Mouse (Mus musculus) liver, postnatal 0 days (tissue): ENCODE data around the gene 3110082I17Rik. TPM values are rescaled to one million over a fixed set of nuclear protein-coding genes. Genes with fewer than 3 reads are reported as not detected.

Experiments
- ATAC-seq: fragments of 200-750 bp; cut with Nextera tagmentation; 2 replicates; pipeline ENCODE4 v1.8.0; 2017; ENCODE audit warnings: mild to moderate bottlenecking, moderate library complexity
- DNase-seq: peaks from one replicate; pipeline ENCODE4 v3.0.0-alpha.2; 2016
- H3K27ac ChIP-seq: fragments of 300-500 bp; sonication (generic); 2 replicates; pipeline ENCODE4 v1.5.1; 2014; ENCODE audit warnings: antibody characterized with exemption, moderate library complexity, mild to moderate bottlenecking, low read depth
- H3K27me3 ChIP-seq: fragments of 300-500 bp; sonication (generic); 2 replicates; pipeline ENCODE4 v1.6.1; 2014; ENCODE audit warnings: low read length, control low read depth, mixed read lengths; ENCODE audit not compliant: insufficient read depth
- H3K36me3 ChIP-seq: fragments of 300-500 bp; sonication (generic); replicated peaks from 2 replicates; pipeline ENCODE4 v1.6.1; 2014; ENCODE audit warnings: mild to moderate bottlenecking, control low read depth, low read length, moderate library complexity, mixed read lengths; ENCODE audit not compliant: insufficient read depth
- H3K4me1 ChIP-seq: fragments of 300-500 bp; sonication (generic); 2 replicates; pipeline ENCODE4 v1.6.1; 2014; ENCODE audit warnings: antibody characterized with exemption, mild to moderate bottlenecking, control low read depth; ENCODE audit not compliant: insufficient read depth
- H3K4me2 ChIP-seq: fragments of 300-500 bp; sonication (generic); 2 replicates; pipeline ENCODE4 v1.6.1; 2014; ENCODE audit warnings: low read depth, mild to moderate bottlenecking, low read length, moderate library complexity, mixed read lengths
- H3K4me3 ChIP-seq: fragments of 300-500 bp; sonication (generic); 2 replicates; pipeline ENCODE4 v1.5.1; 2014; ENCODE audit warnings: low read depth, low read length
- H3K9ac ChIP-seq: fragments of 300-500 bp; sonication (generic); replicated peaks from 2 replicates; pipeline ENCODE4 v1.6.1; 2014; ENCODE audit warnings: mild to moderate bottlenecking, moderate library complexity
- H3K9me3 ChIP-seq: fragments of 300-500 bp; sonication (generic); 2 replicates; pipeline ENCODE4 v1.6.1; 2016; ENCODE audit warnings: mild to moderate bottlenecking, control low read depth, low read length, mixed read lengths
- CTCF ChIP-seq: sonication (generic); IDR thresholded peaks from 2 replicates; pipeline ENCODE4 v1.5.1; 2016; ENCODE audit warnings: antibody characterized with exemption, low read depth
- EP300 ChIP-seq: IDR thresholded peaks from 2 replicates; pipeline ENCODE4 v1.6.1; 2016; ENCODE audit warnings: antibody characterized with exemption, low read depth, mild to moderate bottlenecking
- WGBS: fragments of 180-500 bp; shearing (Covaris S2); extraction: QIAGEN DNeasy Blood & Tissue Kit; methylation state at CpG from one replicate; pipeline ENCODE4 v1.1.7; 2014; ENCODE audit not compliant: insufficient replicate concordance; 5-methylcytosine and 5-hydroxymethylcytosine counted together
- polyA plus RNA-seq: library from polyadenylated mRNA; unstranded; fragments of >200 nt; fragmentation: Nextera tagmentation; extraction: Ambion mirVana; gene quantifications from 2 replicates; pipeline ENCODE4 v1.2.1, GENCODE M21; 2015

The 3110082I17Rik gene
- polyA plus RNA-seq, 1 experiment from 2014 or later = 9.5 TPM

DNA sequence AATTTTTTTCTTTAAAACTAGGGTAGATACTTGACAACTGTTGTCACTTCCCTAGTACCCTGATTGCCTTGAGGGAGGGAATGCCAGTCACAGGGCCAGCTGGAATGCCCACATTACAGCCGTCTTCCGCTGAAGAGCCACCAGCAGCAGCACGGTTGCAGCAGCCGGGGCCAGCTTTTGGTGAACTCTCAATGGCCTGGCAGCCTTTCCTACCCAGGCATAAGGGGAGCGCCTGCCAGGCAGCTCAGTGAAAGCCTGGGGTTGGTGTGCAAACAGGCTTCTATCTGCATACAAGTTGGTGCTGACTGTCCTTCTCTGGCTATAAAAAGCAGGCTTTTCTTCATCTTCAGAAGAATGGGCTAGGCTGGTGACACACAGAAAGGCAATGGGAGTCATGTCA, 19.9 kb downstream of the 3110082I17Rik start:
- no peaks in the 10 kb centered on the region for H3K9me3 ChIP-seq
- peaks cover 4% of the 10 kb centered on the region; the same call in 1 of the 2 replicates for H3K4me1 ChIP-seq
- H3K27me3 ChIP-seq = no peaks in the 10 kb centered on the region
- no peak for DNase-seq
- 91% methylated on average over 5 of the region's 5 CpGs for WGBS
- H3K4me2 ChIP-seq = no peak overlapping the region
- no peak overlapping the region for H3K27ac ChIP-seq
- TF ChIP-seq CTCF (no peak), EP300 (no peak)
- no peak overlapping the region for H3K9ac ChIP-seq
- H3K4me3 ChIP-seq = no peak overlapping the region
- no peaks in the 10 kb centered on the region for H3K36me3 ChIP-seq
- ATAC-seq = no peak

DNA sequence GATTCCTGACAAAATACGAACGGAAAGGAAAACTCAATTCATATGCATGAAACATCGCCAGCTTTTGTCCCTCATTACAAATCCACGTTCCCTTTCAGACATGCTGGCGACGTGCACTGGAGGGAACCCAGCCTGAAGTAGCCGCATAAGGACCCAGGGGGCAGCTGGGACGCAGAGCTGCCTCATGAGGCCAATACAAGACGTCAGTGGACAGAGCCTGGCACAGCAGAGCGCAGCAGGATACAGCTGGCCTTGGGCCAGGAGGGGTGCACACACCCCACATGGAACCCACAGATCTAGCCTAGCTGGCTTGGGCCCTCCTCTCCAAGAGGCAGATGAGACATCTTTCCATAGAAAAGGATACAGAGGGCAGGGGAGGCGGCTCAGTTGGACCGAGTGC, 21.9 kb downstream of the 3110082I17Rik start:
- Histone ChIP-seq H3K9ac (no peak overlapping the region), H3K27me3 (no peaks in the 10 kb centered on the region), H3K9me3 (no peaks in the 10 kb centered on the region), H3K27ac (no peak overlapping the region), H3K4me3 (no peak overlapping the region), H3K4me2 (no peak overlapping the region), H3K4me1 (peaks cover 4% of the 10 kb centered on the region; the same call in 1 of the 2 replicates), H3K36me3 (no peaks in the 10 kb centered on the region)
- TF ChIP-seq EP300 (no peak), CTCF (no peak)
- ATAC-seq (no peak), DNase-seq (no peak)
- 83% methylated on average over 12 of the region's 12 CpGs for WGBS

DNA sequence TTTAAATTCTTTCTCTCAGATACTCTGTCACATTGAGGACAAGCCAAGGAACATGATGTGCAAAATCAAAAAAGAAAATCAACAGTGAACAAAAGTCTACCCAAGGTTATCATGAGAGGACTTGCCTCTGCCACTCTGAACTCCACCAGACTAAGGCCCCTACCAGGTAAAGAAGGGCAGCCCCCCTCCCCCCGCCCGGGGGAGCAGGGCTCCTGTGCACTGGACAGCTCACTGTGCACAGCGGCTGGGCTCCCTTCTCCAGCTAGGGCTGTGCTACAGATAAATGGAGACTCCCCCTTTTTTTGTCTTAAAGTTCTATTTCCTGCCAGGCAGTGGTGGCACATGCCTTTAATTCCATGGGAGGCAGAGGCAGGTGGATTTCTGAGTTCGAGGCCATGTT, 22.6 kb downstream of the 3110082I17Rik start:
- 79% methylated on average over 4 of the region's 4 CpGs for WGBS
- H3K4me1 ChIP-seq = peaks cover 4% of the 10 kb centered on the region; the same call in 1 of the 2 replicates
- no peak for TF ChIP-seq EP300
- no peaks in the 10 kb centered on the region for H3K36me3 ChIP-seq
- no peaks in the 10 kb centered on the region for H3K27me3 ChIP-seq
- H3K27ac ChIP-seq = peak overlapping the region; percentile 22; the same call in 1 of the 2 replicates
- H3K4me3 ChIP-seq = no peak overlapping the region
- ATAC-seq = no peak
- no peak overlapping the region for H3K9ac ChIP-seq
- DNase-seq = no peak
- H3K9me3 ChIP-seq = no peaks in the 10 kb centered on the region
- no peak overlapping the region for H3K4me2 ChIP-seq

DNA sequence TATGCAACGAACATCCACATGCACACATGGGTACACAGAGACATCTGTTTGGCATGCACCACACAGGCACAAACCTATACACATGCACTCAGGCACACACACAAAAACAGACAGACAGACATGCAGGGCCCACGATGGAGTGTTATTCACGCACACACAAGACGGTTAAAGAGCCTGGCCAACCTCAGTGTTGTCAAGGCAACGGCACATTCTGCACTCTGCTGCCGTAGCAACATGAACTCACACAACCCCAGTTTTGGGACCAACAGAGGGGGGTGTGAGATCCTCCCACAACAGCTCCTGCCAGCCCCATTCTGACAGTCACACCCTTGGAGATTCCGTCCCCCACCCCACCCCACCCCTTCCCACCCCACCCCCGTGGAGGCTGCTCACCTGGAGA, 25.4 kb downstream of the 3110082I17Rik start:
- Histone ChIP-seq H3K4me1 (peaks cover 4% of the 10 kb centered on the region; the same call in 1 of the 2 replicates), H3K27me3 (no peaks in the 10 kb centered on the region), H3K4me3 (no peak overlapping the region), H3K36me3 (no peaks in the 10 kb centered on the region), H3K27ac (no peak overlapping the region), H3K4me2 (no peak overlapping the region), H3K9me3 (no peaks in the 10 kb centered on the region), H3K9ac (no peak overlapping the region)
- WGBS = 72% methylated on average over 8 of the region's 8 CpGs
- ATAC-seq (no peak), DNase-seq (no peak)
- TF ChIP-seq EP300 = no peak
- no peak for TF ChIP-seq CTCF

DNA sequence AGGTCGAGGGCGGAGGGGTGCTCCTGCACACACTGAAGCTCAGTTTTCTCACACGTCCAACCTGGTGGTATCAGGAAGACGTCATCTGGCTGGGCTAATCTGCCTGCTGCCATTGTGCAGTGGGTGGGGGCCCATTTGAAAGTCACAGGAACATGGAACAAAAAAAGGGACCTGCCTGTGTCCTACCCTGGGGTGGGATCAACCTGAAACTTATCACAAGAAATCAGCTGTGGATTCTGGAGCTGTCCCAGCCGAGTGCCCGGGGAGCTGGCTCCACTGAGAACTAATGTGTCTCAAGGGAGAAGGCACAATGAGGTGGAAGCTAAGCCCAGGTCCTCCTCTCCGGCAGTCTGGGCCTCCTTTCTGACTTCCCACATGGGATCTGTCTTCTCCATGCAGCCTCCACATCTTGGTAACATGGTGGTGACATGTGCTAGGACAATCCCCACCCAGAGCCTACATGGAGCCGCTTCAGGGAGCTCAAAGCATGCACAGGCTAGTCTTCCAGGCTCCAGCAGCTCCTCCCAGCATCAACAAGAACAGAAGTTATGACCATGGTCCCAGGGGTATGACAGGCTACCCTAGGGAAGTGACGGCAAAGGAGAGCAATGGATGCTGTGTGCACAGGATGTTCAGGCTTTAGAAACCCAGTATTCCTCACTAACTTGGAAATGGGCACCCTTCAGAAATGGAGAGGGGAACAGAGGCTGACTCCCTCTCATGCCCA, 26.3 kb downstream of the 3110082I17Rik start:
- WGBS = 67% methylated on average over 9 of the region's 9 CpGs
- no peak overlapping the region for H3K9ac ChIP-seq
- TF ChIP-seq CTCF = no peak
- no peak for TF ChIP-seq EP300
- no peak for ATAC-seq
- no peaks in the 10 kb centered on the region for H3K9me3 ChIP-seq
- no peaks in the 10 kb centered on the region for H3K27me3 ChIP-seq
- no peak overlapping the region for H3K4me2 ChIP-seq
- no peaks in the 10 kb centered on the region for H3K36me3 ChIP-seq
- no peak overlapping the region for H3K4me3 ChIP-seq
- H3K27ac ChIP-seq = no peak overlapping the region
- peaks cover 4% of the 10 kb centered on the region; the same call in 1 of the 2 replicates for H3K4me1 ChIP-seq
- DNase-seq = no peak

DNA sequence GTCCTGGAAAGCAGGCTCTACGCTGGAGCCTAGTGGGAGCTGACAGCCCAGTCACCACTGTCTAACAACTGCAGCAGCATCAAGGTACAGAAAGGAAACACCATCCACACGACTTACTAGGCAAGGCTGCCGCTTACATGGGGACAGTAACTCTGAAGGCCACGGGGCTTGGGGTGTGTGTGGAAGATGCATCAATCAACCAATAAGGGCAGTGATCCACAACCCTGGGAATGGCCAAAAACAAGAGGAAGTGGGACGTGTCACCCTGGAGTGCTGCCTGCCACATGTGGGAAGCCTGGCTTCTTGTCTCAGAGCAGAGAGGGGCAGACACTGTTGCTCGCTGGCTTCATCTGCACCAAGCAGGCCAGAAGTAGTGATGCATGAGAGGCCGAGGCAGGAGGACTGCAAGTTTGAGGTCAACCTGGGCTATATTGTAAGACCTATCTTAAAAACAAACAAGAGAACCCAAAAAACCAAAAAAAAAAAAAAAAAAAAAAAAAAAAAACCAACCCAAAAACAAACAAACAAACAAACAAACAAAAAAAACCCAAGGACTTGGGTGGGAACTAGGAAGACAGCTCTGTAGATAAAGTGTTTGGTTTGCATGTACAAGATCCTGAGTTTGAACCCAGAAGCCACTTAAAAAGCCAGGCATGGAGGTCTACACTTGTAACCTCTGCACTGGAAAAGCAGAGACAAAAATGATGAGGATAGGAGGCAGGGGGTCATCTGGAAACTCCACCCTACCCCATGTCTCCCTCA, 27.4 kb downstream of the 3110082I17Rik start:
- no peak overlapping the region for H3K4me3 ChIP-seq
- DNase-seq (no peak), ATAC-seq (no peak)
- no peak overlapping the region for H3K27ac ChIP-seq
- no peaks in the 10 kb centered on the region for H3K36me3 ChIP-seq
- no peak overlapping the region for H3K4me2 ChIP-seq
- 76% methylated on average over 7 of the region's 7 CpGs for WGBS
- H3K9me3 ChIP-seq = no peaks in the 10 kb centered on the region
- peaks cover 2% of the 10 kb centered on the region; the same call in 1 of the 2 replicates for H3K4me1 ChIP-seq
- TF ChIP-seq EP300 (no peak), CTCF (no peak)
- H3K9ac ChIP-seq = no peak overlapping the region
- no peaks in the 10 kb centered on the region for H3K27me3 ChIP-seq
